Mouse (Mus musculus) liver, adult (tissue): ENCODE data around the gene Frem3.

Source experiments
- GATA4 ChIP-seq: IDR thresholded peaks from 2 replicates; pipeline ENCODE4 v1.6.1; 2014; ENCODE audit warnings: mild to moderate bottlenecking, low read length; ENCODE audit not compliant: insufficient replicate concordance

Gene Frem3

GRCm38 (mm10) chr8:80610549-80611440 is at the start of gene Frem3:
Gene Frem3 (plus strand): TSS chr8:80611080.
- TF ChIP-seq GATA4: no peak

DNA sequence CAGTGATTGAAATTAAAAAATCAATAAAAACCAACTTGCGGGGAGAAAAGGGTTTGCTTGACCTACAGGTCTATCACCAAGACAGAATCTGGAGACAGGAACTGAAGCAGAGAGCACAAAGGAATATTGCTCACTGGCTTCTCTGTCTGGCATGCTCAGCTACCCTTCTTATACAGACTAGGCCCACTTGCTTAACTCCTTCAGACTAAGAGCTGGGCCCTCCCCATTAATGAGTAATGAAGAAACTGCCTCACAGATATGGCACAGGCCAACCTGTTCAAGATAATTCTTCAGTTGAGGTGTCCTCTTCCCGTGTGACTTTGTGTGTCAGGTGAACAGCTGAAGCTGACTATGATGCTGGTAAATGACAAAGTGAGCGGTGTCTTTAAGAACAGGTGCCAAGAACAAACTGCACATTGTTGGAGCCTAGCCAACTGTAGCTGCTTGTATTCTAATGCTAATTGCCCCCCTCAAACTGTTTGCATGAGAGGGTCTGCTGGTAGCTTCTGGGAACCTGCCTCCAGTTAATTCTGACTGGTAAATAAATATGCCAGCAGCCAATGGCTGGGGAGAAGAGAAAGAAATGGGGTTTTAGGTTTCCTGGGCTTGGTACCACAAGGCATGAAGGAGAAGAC is 46.6 kb upstream of the Frem3 start:
- TF ChIP-seq GATA4: no peak

GRCm38 (mm10) chr8:80567471-80567870 is 43.4 kb upstream of the Frem3 start:
- TF ChIP-seq GATA4: no peak

DNA sequence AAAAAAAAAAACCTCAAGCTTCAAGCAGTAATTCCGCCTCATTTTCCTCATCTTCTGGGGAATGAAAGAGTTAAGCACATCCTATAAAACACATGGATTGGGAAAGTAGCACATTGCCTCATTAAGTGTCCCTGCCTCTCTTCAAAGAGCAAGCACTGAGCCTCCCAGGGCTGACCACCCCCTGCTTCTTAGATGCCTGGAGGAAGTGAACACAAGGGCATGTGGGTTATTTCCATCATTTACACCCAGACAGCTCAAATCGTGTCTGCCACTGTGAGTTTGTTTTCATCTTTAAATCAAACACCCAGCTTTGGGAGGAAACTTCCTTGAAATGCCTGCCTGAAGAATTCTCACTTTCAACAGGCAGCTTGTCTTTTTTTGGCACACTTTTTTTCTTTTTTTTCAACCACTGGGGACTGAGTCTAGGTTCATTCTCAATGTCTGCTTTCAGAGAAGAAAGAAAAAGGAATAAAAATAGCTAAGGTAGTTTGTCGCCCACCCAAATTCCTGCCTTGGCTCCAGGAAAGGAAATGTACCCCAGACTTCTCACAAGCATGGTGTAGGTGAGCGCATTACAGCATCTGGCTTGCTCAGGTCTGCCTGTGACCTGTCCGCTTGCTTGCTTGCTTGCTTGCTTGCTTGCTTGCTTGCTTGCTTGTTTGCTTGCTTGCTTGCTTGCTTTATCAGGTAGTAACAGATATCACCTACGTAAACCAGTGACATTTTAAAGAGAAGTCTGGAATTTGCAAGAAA is 42.5 kb upstream of the Frem3 start:
- TF ChIP-seq GATA4: no peak

- no peak for TF ChIP-seq GATA4
These were observed 38.3 kb upstream of the Frem3 start for GRCm38 (mm10) chr8:80572417-80573061.

- TF ChIP-seq GATA4: no peak
These were observed 33.8 kb upstream of the Frem3 start for GRCm38 (mm10) chr8:80577126-80577525.

DNA sequence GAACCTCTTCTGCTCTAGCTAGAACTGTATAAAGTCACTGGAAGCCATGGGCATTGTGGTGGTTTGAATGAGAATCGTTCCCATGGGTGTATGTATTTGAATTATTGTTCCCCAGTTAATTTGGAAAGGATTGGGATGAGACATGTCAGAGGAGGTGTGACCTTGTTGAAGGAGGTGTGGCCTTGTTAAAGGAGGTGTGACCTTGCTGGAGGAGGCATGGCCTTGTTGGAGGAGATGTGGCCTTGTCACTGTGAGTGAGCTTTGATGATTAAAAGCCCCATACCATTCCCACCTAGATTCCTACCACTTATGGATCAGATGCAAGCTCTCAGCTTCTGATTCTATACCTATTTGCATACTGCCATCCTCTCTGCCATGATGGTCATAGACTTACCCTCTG is 31.8 kb upstream of the Frem3 start:
- no peak for TF ChIP-seq GATA4

DNA sequence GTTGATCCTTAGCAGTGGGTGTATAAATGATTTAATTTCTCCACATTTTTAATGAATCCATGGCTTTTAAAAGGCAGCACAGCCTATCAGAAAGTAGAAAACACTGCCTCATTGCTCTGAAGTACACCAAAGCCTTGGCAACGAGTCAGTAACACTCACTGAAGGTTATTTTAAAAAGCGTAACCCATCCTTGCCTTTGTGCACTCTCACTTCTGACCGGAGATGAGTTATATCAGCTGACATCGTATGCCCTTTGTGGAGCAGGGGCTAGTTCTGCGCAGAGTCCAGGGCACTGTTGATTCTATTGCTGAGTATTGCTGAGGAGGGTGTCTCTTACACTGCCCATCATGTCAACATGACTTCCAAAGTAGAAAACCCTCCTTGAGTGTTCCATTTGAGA is 18.3 kb upstream of the Frem3 start:
- no peak for TF ChIP-seq GATA4

DNA sequence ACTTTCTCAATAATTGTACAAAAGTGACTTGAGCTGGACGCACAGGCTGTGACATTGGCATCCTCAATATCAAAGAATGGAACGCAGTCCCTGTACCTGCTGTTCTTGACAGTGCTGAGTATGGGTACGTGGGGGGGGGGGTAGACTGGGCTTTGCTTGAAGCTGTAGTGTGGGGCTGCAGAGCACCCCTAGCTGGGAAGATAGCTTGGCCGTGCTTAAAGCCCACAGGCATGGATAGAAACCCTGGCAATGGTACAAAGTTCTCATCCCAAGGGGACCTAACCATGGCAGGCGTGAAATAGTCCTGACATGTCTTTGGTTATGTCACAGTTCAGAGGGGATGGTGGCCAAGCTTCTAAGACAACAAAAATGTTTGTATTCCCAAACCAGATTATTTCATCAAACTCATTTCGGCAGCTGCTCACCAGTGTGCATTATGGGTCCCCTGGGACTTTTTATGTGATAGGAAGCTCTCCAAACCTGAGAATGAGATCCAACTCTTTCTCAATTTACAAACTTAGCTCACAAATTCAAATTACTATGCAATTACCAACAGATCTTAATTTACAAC is 10.2 kb upstream of the Frem3 start:
- TF ChIP-seq GATA4: no peak

- no peak for TF ChIP-seq GATA4
These were observed 9.0 kb upstream of the Frem3 start for GRCm38 (mm10) chr8:80601886-80602285.

DNA sequence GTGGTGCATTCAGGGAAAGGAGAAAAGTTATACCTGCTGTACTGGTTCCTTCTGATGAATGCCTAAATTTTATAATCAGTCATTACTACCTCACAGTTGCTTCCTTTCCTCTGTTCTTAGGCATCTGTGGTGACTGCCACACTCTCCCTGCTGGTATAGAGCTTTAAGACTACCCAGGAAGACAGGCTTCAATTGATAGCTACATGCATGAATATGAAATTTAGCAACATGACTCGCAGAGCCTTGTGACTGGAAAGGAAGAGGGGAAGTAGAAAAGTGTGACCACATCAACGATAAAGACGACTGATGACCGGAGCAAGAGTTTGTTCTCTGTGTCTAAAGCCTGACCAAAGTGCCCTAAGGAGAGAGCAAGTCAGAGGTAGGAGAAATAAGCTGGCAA is 3.8 kb upstream of the Frem3 start:
- TF ChIP-seq GATA4: no peak

- TF ChIP-seq GATA4: no peak
These were observed 516 bp downstream of the Frem3 start for GRCm38 (mm10) chr8:80611441-80611751.

- TF ChIP-seq GATA4: no peak
These were observed 8.9 kb downstream of the Frem3 start for GRCm38 (mm10) chr8:80619787-80620186.

GRCm38 (mm10) chr8:80647394-80647793 is 36.5 kb downstream of the Frem3 start:
- TF ChIP-seq GATA4: no peak

DNA sequence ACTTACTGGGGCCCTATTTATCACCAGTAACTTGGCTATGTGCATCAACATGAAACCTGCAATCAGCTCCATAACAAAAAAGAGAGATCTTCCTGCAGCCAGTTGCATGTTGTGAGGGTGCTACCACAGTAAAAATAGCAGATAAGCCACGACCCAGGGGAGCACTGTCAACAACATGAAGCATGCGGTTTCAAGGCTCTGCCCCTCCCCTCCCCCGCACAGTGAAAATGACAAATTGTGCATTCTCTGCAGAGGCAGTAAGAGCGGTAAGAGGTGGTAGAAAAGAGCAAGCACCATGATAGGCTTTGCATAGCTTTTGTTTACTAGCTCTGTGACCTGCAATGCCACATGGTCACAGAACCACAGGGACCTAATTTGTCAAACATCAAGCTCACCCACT is 46.8 kb downstream of the Frem3 start:
- TF ChIP-seq GATA4: no peak
